In the genomic region with DNA sequence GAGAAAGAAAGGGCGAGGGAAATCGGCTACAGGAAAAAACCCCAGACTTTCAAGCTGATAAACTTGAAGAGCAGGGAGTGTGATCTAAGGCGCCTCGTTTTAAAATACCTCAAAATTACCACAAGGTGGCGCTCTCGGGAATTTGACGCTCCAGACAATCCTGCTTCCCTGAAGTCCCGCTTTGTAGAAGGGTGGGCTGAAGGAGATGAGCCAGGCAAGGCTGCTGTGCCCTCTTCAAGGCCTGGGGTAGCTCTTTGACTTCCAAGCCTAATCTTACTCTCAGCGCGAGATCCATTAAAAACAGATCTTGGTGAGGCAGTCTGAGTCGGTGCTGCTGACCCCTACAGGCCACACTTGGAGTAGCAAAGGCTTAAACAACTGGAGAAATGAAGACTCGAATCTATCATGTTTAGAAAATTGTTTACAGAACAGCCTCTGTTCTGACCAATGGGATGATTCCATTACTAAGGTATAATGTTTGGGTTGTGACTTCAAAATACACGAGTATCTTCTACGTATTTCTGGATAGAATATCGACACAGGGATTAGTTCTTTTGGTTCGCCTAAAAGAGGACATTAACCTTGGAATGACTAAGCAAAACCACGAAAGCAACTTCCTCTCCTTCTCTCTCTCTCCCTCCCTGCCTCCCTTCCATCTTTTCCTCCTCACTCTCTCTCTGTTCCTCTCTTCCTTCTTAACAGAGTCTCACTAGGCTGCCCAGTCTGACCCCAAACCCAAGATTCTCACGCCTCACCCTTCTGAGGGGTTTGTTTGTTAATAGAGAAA, we compare ENCODE assay signal across 8 mouse cellular contexts.
DNase-seq lines count a peak whose midpoint lies in the region; ATAC-seq and TF ChIP-seq lines count a peak whose summit lies in the region.

No protein-coding gene starts in this region.

- TF ChIP-seq CTCF in liver, postnatal 0 days (IDR thresholded peaks at IDR 0.05; ENCODE audit: low read depth) = peak; percentile 97

- WGBS in forebrain, embryonic 12.5 days = 27% methylated on average over 18 of the region's 18 CpGs
- 19% methylated on average over 18 of the region's 18 CpGs for WGBS in large intestine, adult 2 months
- WGBS in liver, postnatal 0 days (ENCODE audit: insufficient replicate concordance) = 13% methylated on average over 18 of the region's 18 CpGs
- WGBS in neural tube, embryonic 13.5 days = 28% methylated on average over 18 of the region's 18 CpGs

- peak; percentile 89 for ATAC-seq in forebrain, embryonic 12.5 days (ENCODE audit: low FRiP score)
- ATAC-seq in liver, postnatal 0 days = peak; percentile 88
- peak; percentile 92 for ATAC-seq in neural tube, embryonic 13.5 days (ENCODE audit: low read depth)

- no peak overlapping the region for H3K9ac ChIP-seq in forebrain, embryonic 12.5 days
- peak overlapping the region; percentile 42 for H3K9ac ChIP-seq in liver, postnatal 0 days (replicated peaks)
- H3K9ac ChIP-seq in neural tube, embryonic 13.5 days = peak overlapping the region; percentile 31; the same call in 1 of the 2 replicates

- H3K27me3 ChIP-seq in forebrain, embryonic 12.5 days = no peaks in the 10 kb centered on the region
- no peaks in the 10 kb centered on the region for H3K27me3 ChIP-seq in liver, postnatal 0 days (ENCODE audit: insufficient read depth, low read length)
- no peaks in the 10 kb centered on the region for H3K27me3 ChIP-seq in neural tube, embryonic 13.5 days

- H3K36me3 ChIP-seq in forebrain, embryonic 12.5 days (replicated peaks) = no peaks in the 10 kb centered on the region
- no peaks in the 10 kb centered on the region for H3K36me3 ChIP-seq in liver, postnatal 0 days (replicated peaks; ENCODE audit: insufficient read depth, low read length)
- H3K36me3 ChIP-seq in neural tube, embryonic 13.5 days = no peaks in the 10 kb centered on the region

- H3K4me2 ChIP-seq in forebrain, embryonic 12.5 days = peak overlapping the region; percentile 56
- peak overlapping the region; percentile 66 for H3K4me2 ChIP-seq in liver, postnatal 0 days (ENCODE audit: low read depth, low read length)
- H3K4me2 ChIP-seq in neural tube, embryonic 13.5 days = peak overlapping the region; percentile 54

- no peaks in the 10 kb centered on the region for H3K4me1 ChIP-seq in forebrain, embryonic 12.5 days
- peaks cover 10% of the 10 kb centered on the region; the same call in 1 of the 2 replicates for H3K4me1 ChIP-seq in liver, postnatal 0 days (ENCODE audit: insufficient read depth)
- no peaks in the 10 kb centered on the region for H3K4me1 ChIP-seq in neural tube, embryonic 13.5 days (replicated peaks)

- H3K27ac ChIP-seq in forebrain, embryonic 12.5 days = no peak overlapping the region
- H3K27ac ChIP-seq in liver, postnatal 0 days (ENCODE audit: low read depth) = peak overlapping the region; percentile 89
- no peak overlapping the region for H3K27ac ChIP-seq in neural tube, embryonic 13.5 days (replicated peaks)

- peak overlapping the region; percentile 34 for H3K4me3 ChIP-seq in forebrain, embryonic 12.5 days (replicated peaks)
- peak overlapping the region; percentile 30 for H3K4me3 ChIP-seq in liver, postnatal 0 days (ENCODE audit: low read depth, low read length)
- peak overlapping the region; percentile 29 for H3K4me3 ChIP-seq in neural tube, embryonic 13.5 days

- no peaks in the 10 kb centered on the region for H3K9me3 ChIP-seq in forebrain, embryonic 12.5 days
- no peaks in the 10 kb centered on the region for H3K9me3 ChIP-seq in liver, postnatal 0 days (ENCODE audit: low read length)
- H3K9me3 ChIP-seq in neural tube, embryonic 13.5 days = no peaks in the 10 kb centered on the region

- intact Hi-C loops in heart, postnatal 14 days (cut with DNase I) = loop anchor here (2.0 to 5.0 kb wide), 2 partner anchors 87 to 605 kb away; a partner anchor contains a TSS

- TF ChIP-seq EP300 in liver, postnatal 0 days (IDR thresholded peaks at IDR 0.05; ENCODE audit: low read depth) = no peak

- DNase-seq in ES-CJ7 (ENCODE audit: low read depth, low spot score) = peak; percentile 82
- peak; percentile 92 for DNase-seq in c-Kit-positive CD71-positive TER-119-positive erythroid progenitor cells, embryonic 14.5 days (ENCODE audit: low spot score)
- peak; percentile 57 to 63 for DNase-seq in heart, postnatal 14 days
- DNase-seq in large intestine, adult 2 months (ENCODE audit: low read depth, low spot score) = peak; percentile 58
- DNase-seq in liver, postnatal 0 days = peak; percentile 83
- DNase-seq in telencephalon, adult 2 months (ENCODE audit: low read depth, low spot score) = peak; percentile 52
